Mouse (Mus musculus) embryo, embryonic 9.5 days (tissue): ENCODE measurements around the gene Comtd1.

Experiments
- DNase-seq: peaks from one replicate; pipeline ENCODE4 v3.0.0-alpha.2; 2017; ENCODE audit errors: extremely low spot score

The Comtd1 gene

DNA sequence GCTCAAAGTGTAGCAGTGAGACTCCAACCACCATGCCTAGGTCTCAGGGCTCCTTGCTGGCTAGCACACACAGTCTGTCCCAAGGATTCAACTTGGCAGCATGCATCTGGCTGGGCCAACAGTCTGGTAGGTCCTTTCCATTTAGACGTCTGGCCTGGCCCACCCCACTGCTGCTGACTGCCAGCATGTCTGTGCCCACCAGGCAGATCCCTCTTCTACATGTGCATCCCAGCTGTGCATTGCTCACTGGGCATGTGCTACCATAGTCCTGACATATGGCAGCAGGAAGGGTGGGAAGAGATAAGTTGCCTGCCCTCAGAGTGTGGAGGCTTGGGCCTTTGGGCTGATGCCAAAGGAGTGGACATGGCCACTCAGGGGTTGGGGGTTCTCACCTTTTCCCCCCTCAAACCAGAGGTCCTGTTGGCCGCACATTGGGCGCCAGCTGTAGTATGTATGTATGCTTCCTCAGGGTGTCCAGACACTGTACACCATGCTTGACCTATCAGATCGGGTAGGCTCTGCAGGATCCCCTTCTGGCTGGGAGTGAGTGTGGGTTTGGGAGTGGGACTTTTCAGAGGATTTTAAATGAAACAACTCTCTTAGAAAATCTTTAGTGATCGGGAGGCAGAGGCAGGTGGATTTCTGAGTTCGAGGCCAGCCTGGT, 46.1 kb downstream of the Comtd1 start:
- no peak for DNase-seq

DNA sequence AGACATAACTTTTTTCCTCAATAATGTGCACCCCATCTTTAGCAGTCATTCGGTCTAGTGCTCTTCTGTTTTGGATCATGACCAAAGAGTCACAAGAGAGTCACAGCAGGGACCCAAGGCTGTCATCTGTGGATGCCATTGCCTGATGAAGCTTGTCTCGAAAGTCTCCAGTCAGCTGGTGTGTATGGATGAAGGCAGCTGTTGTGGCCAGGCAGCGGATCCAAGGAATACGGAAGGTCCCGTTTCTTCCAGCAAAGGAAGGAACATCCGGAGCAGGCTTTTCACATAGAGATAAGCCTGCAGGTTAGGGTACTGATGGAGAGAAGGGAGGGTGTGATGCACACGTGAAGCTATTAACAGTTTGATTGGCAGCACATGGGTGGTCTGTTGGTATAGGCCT, 47.2 kb downstream of the Comtd1 start:
- no peak for DNase-seq

DNA sequence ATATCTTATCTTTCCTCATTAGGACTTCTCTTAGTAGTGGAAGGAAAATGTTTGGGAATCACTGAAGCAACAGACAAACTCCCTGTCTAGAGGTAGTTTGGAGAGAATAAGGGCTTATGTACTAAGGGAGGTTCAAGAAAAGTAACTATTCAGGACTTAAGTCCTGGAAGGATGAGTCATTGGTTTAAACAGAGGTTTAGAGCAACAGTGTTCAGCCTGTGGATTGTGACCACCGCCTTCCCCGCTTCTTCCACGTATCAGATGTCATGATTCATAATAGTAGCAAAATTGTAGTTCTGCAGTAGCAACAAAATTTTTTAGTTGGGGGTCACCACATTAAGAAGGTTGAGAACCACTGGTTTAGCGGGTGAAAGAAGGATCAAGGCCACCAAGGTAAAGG, 48.1 kb downstream of the Comtd1 start:
- no peak for DNase-seq
